Mouse (Mus musculus): ENCODE results near the gene Kifc3.

- TF ChIP-seq POLR2A (IDR thresholded peaks at IDR 0.05; ENCODE audit: control insufficient read depth, low read depth, low read length), result no peak
- TF ChIP-seq CTCF (IDR thresholded peaks at IDR 0.05; ENCODE audit: control insufficient read depth, insufficient read depth, insufficient replicate concordance, low read depth, low read length), result no peak
These were observed 95.3 kb downstream of the Kifc3 start for GRCm38 (mm10) chr8:95107306-95107705.

Measured in testis, adult 2 months (tissue).